Mouse (Mus musculus): ENCODE measurements around the gene Prrt2.

GRCm38 (mm10) chr7:127065538-127065937 lies 44.5 kb upstream of the Prrt2 start:
- TF ChIP-seq CTCF (IDR thresholded peaks at IDR 0.05; ENCODE audit: low read depth, low read length) (no peak), POLR2A (IDR thresholded peaks at IDR 0.05; ENCODE audit: borderline replicate concordance, low read depth, low read length) (no peak)
